Mouse (Mus musculus): Measurements from ENCODE around the gene Gstm7. TPM values are rescaled to one million over a fixed set of nuclear protein-coding genes. Genes with fewer than 3 reads are reported as not detected.
"Not testable (repeated sequence)": the region's sequence is repeated elsewhere in the genome, so short reads cannot be mapped to it uniquely, and the experiment has no call there.

Gstm7 gene
- total and polyA plus RNA-seq, 3 experiments = 70.4 to 95.0 (median 80.5) TPM

DNA sequence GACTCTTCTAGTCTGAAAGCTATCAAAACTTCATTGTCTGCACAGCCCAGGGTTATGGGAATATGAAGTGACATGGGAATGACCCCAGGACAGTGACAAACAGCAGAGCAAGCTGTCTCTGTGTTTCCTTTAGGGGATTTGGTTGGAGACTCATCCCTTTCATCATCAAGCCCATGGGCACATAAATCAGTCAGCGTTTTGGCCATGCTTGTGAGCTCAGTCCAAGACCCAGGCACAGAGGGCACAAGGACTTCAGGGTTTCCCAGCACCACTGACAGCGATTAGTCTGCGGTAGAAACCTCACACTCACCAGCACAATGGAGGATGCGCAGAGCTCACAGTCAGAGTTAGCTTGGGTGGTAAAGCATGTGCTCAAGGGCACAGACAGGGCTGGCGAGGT is 22.3 kb upstream of the Gstm7 start:
- 80% methylated on average over 5 of the region's 5 CpGs for WGBS
- TF ChIP-seq CTCF (IDR thresholded peaks at IDR 0.05) (no peak), EP300 (IDR thresholded peaks at IDR 0.05; ENCODE audit: insufficient read depth, low read depth, low read length) (no peak), POLR2A (IDR thresholded peaks at IDR 0.05; ENCODE audit: insufficient read depth, low read depth, low read length) (no peak)
- no peaks in the 10 kb centered on the region for H3K27me3 ChIP-seq (ENCODE audit: control insufficient read depth, insufficient read depth, low read length)
- H3K36me3 ChIP-seq (ENCODE audit: control insufficient read depth, insufficient read depth, low read length) = no peaks in the 10 kb centered on the region
- intact Hi-C loops (cut with DNase I) = loop anchor here (1.0 to 5.0 kb wide), 3 partner anchors 64 to 193 kb away; partner anchors contain the start of gene Gnai3
- no peak overlapping the region for H3K27ac ChIP-seq
- peaks cover 3% of the 10 kb centered on the region for H3K4me1 ChIP-seq (ENCODE audit: control insufficient read depth, insufficient read depth, low read length)
- DNase-seq = no peak
- no peak overlapping the region for H3K4me3 ChIP-seq
- no peaks in the 10 kb centered on the region for H3K79me2 ChIP-seq (replicated peaks; ENCODE audit: control insufficient read depth, insufficient read depth, low read length)
- no peak overlapping the region for H3K9ac ChIP-seq (ENCODE audit: low read depth, low read length)

DNA sequence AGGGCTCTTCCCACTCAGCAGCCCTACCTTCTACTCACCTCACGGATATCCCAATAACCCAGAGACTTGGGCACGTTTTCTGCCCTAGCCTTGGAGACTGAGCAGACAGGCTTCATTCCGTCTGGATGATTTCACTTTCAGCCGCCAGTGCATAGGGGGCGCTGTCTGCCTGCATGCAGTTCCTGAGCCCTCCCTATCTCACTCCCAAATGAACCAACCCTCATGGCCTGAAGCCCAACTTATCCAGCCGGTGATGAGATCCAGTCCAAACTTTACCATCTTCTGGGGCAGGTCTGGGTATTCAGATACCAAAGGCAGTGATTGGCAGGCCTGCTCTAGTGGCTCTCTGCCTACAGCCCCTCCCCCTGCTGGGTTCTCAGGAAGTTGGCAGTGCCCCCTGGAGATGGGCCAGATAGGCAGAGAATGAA is 21.7 kb upstream of the Gstm7 start:
- no peak overlapping the region for H3K9ac ChIP-seq (ENCODE audit: low read depth, low read length)
- no peak overlapping the region for H3K4me3 ChIP-seq
- H3K36me3 ChIP-seq (ENCODE audit: control insufficient read depth, insufficient read depth, low read length) = no peaks in the 10 kb centered on the region
- H3K27me3 ChIP-seq (ENCODE audit: control insufficient read depth, insufficient read depth, low read length) = no peaks in the 10 kb centered on the region
- H3K4me1 ChIP-seq (ENCODE audit: control insufficient read depth, insufficient read depth, low read length) = peaks cover 3% of the 10 kb centered on the region
- intact Hi-C loops (cut with DNase I) = loop anchor here (1.0 to 5.0 kb wide), 3 partner anchors 65 to 194 kb away; partner anchors contain the start of gene Gnai3
- TF ChIP-seq POLR2A (IDR thresholded peaks at IDR 0.05; ENCODE audit: insufficient read depth, low read depth, low read length) (no peak), CTCF (IDR thresholded peaks at IDR 0.05) (peak; percentile 97), EP300 (IDR thresholded peaks at IDR 0.05; ENCODE audit: insufficient read depth, low read depth, low read length) (peak; percentile 81; the same call in 1 of the 2 replicates)
- peak; percentile 84 to 87 for DNase-seq
- WGBS = 15% methylated on average over 6 of the region's 6 CpGs
- H3K27ac ChIP-seq = no peak overlapping the region
- H3K79me2 ChIP-seq (replicated peaks; ENCODE audit: control insufficient read depth, insufficient read depth, low read length) = no peaks in the 10 kb centered on the region

DNA sequence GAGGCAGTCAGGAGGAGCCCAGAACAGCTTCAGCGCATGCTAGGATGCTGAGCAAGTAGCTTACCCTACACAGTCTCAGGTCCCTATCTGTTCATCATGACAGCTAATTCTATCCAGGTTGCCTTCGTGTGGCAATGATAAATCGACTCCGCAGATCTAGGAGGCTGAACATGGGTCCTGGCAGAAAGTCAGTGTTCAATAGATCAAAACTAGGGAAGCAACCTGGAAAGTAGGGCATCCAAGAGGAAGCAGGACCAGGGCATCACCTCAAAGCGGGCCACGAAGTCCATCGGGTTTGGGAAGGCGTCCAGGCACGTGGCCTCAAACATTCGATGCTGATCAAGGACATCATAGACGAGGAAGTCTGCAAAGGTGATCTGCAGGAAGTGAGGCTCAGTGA is 18.9 kb upstream of the Gstm7 start:
- intact Hi-C loops (cut with DNase I) = loop anchor here (5.0 kb wide), 1 partner anchor 197 kb away; the partner anchor contains the start of gene Gnai3
- WGBS = 81% methylated on average over 11 of the region's 11 CpGs
- no peak for TF ChIP-seq EP300 (IDR thresholded peaks at IDR 0.05; ENCODE audit: insufficient read depth, low read depth, low read length)
- no peak for TF ChIP-seq POLR2A (IDR thresholded peaks at IDR 0.05; ENCODE audit: insufficient read depth, low read depth, low read length)
- TF ChIP-seq CTCF (IDR thresholded peaks at IDR 0.05) = no peak
- H3K4me3 ChIP-seq = no peak overlapping the region
- H3K27ac ChIP-seq = no peak overlapping the region
- H3K27me3 ChIP-seq (ENCODE audit: control insufficient read depth, insufficient read depth, low read length) = no peaks in the 10 kb centered on the region
- peaks cover 3% of the 10 kb centered on the region for H3K4me1 ChIP-seq (ENCODE audit: control insufficient read depth, insufficient read depth, low read length)
- no peaks in the 10 kb centered on the region for H3K36me3 ChIP-seq (ENCODE audit: control insufficient read depth, insufficient read depth, low read length)
- H3K9ac ChIP-seq (ENCODE audit: low read depth, low read length) = no peak overlapping the region
- no peaks in the 10 kb centered on the region for H3K79me2 ChIP-seq (replicated peaks; ENCODE audit: control insufficient read depth, insufficient read depth, low read length)
- DNase-seq = no peak

DNA sequence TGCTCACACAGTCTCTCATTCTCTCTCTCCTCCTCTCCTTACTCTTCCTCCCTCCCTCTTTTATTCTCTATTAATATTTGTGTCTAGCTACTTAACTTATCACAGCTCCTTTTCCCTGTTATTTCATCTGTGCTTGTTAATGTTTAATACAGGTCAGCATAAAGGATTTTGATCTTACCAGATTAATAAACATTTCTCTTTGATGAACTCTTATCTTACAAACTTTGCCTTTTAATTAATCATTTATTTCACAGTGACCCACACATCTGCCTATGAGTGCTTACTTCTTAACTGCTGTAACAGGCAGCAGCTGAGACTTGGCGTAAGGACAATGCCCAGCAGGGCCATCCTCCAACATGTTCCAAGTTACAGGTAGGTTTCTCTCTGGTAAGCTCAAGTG is 17.8 kb upstream of the Gstm7 start:
- H3K4me1 ChIP-seq (ENCODE audit: control insufficient read depth, insufficient read depth, low read length); H3K27me3 ChIP-seq (ENCODE audit: control insufficient read depth, insufficient read depth, low read length); H3K9ac ChIP-seq (ENCODE audit: low read depth, low read length); DNase-seq; H3K4me3 ChIP-seq; intact Hi-C loops (cut with DNase I); H3K79me2 ChIP-seq (replicated peaks; ENCODE audit: control insufficient read depth, insufficient read depth, low read length); H3K27ac ChIP-seq; H3K36me3 ChIP-seq (ENCODE audit: control insufficient read depth, insufficient read depth, low read length): not testable (repeated sequence)
- WGBS = 92% methylated on average over 1 of the region's 1 CpGs

DNA sequence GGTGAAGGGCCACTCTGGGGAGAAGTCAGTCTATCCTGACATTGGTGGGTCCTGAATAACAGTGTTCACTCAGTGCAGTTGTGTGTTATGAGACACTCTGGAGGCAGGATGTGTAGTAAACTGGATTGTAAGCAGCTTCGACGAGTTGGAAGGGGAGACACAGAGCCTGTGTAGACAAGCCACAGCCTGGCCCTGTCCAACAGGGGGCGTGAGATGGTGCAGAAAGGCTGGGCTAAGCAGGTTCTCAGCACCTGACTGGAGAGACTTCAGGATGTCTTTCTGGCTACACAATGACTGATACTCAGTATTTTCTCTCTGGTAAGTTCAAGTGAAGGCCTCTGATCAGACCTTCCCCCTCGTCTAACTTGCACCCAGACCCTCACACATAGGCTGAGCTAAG is 14.1 kb upstream of the Gstm7 start:
- H3K36me3 ChIP-seq (ENCODE audit: control insufficient read depth, insufficient read depth, low read length) = no peaks in the 10 kb centered on the region
- no peaks in the 10 kb centered on the region for H3K27me3 ChIP-seq (ENCODE audit: control insufficient read depth, insufficient read depth, low read length)
- H3K4me1 ChIP-seq (ENCODE audit: control insufficient read depth, insufficient read depth, low read length) = peaks cover 2% of the 10 kb centered on the region; the same call in 1 of the 2 replicates
- H3K9ac ChIP-seq (ENCODE audit: low read depth, low read length) = no peak overlapping the region
- intact Hi-C loops (cut with DNase I) = no loop called here
- no peak for DNase-seq
- peak; percentile 29 for TF ChIP-seq CTCF (IDR thresholded peaks at IDR 0.05)
- TF ChIP-seq POLR2A (IDR thresholded peaks at IDR 0.05; ENCODE audit: insufficient read depth, low read depth, low read length) = no peak
- H3K79me2 ChIP-seq (replicated peaks; ENCODE audit: control insufficient read depth, insufficient read depth, low read length) = no peaks in the 10 kb centered on the region
- 64% methylated on average over 4 of the region's 4 CpGs for WGBS
- H3K27ac ChIP-seq = no peak overlapping the region
- H3K4me3 ChIP-seq = no peak overlapping the region

DNA sequence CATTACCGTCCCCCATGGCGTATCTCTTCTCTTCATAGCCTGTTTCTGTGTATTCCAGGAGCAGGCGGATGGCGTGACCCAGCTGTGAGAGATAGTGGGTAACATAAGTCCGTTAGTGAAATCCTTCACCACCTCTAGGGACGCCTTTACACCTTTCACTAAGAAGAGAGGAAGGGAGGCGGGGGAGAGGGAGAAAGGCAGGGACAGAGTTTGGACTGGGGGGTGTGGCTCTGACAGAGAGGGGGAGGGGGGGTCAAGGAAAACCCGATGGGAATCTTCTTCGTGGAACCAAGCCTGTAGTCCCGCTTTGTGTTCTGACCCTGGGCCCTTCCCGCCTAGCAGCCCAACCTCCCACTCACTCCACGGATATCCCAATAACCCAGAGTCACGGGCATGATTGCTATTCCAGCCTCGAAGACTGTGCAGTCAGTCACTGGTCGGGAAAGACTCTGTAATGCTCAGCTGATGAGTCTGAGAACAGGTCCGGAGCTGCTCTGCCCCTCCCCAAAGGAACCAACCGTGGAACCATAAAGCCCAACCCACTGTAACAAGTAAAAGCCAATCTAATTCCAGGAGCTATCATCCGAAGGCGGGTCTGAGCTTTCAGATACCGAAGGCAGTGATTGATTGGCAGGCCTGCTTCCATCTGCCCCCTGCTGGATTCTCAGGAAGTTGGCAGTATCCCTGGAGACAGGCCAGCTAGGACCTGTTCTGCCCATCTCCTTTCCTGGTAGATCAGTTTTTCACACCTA is 11.8 kb upstream of the Gstm7 start, which contains the start of gene Gstm6:
Gene Gstm6 (minus strand): TSS at position 511 of the 752 bp plus-strand sequence.
- 29% methylated on average over 20 of the region's 20 CpGs for WGBS
- H3K4me1 ChIP-seq (ENCODE audit: control insufficient read depth, insufficient read depth, low read length) = peaks cover 7% of the 10 kb centered on the region
- H3K27ac ChIP-seq = no peak within 1 kb of the TSS
- H3K9ac ChIP-seq (ENCODE audit: low read depth, low read length) = no peak within 1 kb of the TSS
- TF ChIP-seq CTCF (IDR thresholded peaks at IDR 0.05) (peak; percentile 60), EP300 (IDR thresholded peaks at IDR 0.05; ENCODE audit: insufficient read depth, low read depth, low read length) (no peak), POLR2A (IDR thresholded peaks at IDR 0.05; ENCODE audit: insufficient read depth, low read depth, low read length) (no peak)
- no peaks in the 10 kb centered on the region for H3K79me2 ChIP-seq (replicated peaks; ENCODE audit: control insufficient read depth, insufficient read depth, low read length)
- no peaks in the 10 kb centered on the region for H3K27me3 ChIP-seq (ENCODE audit: control insufficient read depth, insufficient read depth, low read length)
- no peaks in the 10 kb centered on the region for H3K36me3 ChIP-seq (ENCODE audit: control insufficient read depth, insufficient read depth, low read length)
- intact Hi-C loops (cut with DNase I) = no loop called here
- no peak within 1 kb of the TSS for H3K4me3 ChIP-seq
- no peak for DNase-seq

All from heart, adult 2 months (tissue).